Mouse (Mus musculus) thymus, adult 2 months (tissue): ENCODE measurements around the gene E030025P04Rik.

Experiments
- CTCF ChIP-seq: fragments of 200-500 bp; IDR thresholded peaks from 2 replicates; pipeline ENCODE4 v1.5.1; 2012; ENCODE audit warnings: mild to moderate bottlenecking, control low read depth, low read length, moderate library complexity, borderline replicate concordance; ENCODE audit not compliant: control insufficient read depth, poor library complexity, insufficient read depth; ENCODE audit errors: extremely low read depth
- POLR2A ChIP-seq: fragments of 200-500 bp; IDR thresholded peaks from 2 replicates; pipeline ENCODE4 v1.6.1; 2012; ENCODE audit warnings: mild to moderate bottlenecking, low read length, control low read depth, moderate library complexity; ENCODE audit not compliant: control insufficient read depth, poor library complexity, insufficient read depth; ENCODE audit errors: extremely low read depth

DNA sequence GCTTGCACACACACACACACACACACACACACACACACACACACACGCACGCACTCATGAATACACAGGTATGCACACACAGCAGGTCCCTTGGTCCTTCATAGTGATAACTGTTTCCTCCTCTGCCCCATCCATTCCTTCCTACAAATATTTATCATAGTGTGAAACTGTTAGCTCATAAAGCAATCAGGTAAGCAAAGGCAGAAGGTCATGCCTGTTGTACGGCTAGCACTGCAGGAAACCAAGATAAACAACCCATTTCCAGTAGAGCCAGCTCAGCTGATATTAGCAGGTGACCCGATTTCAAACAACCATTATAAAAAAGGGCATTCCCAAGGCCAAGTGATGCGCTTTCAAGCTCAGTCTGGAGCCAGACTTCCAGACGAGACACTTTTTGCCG lies 36.9 kb upstream of the E030025P04Rik start:
- TF ChIP-seq CTCF (no peak), POLR2A (no peak)
